Mouse (Mus musculus): ENCODE measurements at regions not wholly inside any gene's neighbourhood (a gene's known extent, or its start where the extent isn't known, plus 50 kb on each side); places are given as distances from the start of the nearest gene placed in this dataset.

DNA sequence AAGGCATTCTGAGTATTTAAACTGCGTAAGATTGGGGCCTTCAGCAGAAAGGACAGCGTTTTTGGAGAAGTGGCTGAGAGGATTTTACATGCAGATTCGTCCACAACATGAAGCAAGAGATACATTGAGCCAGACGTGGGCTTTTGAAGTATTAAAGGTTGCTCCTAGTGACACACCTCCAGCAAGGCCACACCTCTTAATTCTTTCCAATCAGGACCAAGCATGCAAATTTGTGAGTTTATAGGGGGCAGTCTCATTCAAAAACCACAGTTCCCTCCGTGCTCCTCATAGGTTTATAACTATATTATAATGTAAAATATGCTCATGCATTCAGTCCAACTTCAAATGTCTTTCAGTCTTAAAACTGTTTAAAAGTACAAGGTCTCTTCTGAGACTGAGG lies 509.2 kb downstream of the Pdha2 start:
- TF ChIP-seq CTCF (IDR thresholded peaks at IDR 0.05; ENCODE audit: low read depth, low read length) = no peak
- TF ChIP-seq POLR2A (IDR thresholded peaks at IDR 0.05; ENCODE audit: extremely low read depth, insufficient read depth, low read length) = no peak

All from liver, adult 2 months (tissue).